Mouse (Mus musculus): ENCODE data around the gene Rab30. TPM values are rescaled to one million over a fixed set of nuclear protein-coding genes. Genes with fewer than 3 reads are reported as not detected.

Gene Rab30
- total RNA-seq, 2 experiments from 2014 or later = 15.8 to 30.4 TPM

DNA sequence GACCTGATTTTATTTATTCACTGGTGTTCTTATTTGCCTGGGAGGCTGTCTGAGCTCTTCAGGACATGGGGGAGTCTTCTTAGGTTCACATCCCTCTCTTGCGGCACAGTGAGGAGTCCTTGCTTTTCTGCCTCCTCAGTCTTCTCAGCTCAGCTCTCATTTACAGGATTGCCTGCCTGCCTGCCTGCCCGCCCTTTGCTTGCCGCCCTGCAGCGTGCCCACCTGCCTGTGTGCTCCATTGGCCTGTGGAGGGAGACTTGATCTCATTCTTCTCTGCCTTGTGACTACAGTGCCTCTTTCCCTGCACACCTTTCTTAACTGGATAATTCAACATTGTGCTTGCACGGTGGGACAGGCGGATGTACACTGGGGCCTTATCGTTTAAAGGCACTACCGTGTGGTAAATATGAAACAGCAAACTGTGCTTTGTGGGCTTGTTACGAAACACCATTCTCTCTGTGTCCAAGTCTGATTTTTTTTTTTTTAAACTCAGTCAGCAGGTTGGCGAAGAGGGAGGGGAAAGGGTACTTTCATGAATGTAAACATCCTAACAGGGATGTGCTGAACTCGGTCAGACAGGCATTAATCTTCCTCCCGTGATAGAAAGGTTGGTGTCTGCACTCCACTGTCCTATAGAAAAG lies 41.9 kb downstream of the Rab30 start:
- peak; percentile 31; the same call in 1 of the 2 replicates for ATAC-seq (replicated peaks; ENCODE audit: low FRiP score, poor library complexity, severe bottlenecking)

GRCm38 (mm10) chr7:92783914-92784313 lies 42.5 kb downstream of the Rab30 start:
- no peak for ATAC-seq (replicated peaks; ENCODE audit: low FRiP score, poor library complexity, severe bottlenecking)

DNA sequence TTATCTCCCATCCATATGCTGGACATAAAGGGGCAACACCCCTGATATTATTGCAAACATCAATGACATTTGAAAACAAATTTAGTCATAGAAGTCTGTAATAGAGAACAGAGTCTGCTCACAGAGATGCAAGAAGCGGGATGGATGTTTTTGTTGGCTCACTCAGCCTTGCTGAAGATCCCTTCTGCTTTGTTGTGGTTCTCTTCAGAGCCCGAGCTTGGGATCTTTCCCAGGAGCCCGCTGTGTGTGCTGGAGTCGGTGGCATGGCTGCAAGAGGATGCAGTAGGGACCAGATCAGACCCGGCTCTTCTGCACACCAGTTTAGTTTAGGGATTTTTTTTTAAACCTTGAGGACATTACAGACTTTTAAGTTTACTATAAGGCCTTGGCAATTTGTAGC lies 54.3 kb downstream of the Rab30 start:
- no peak for ATAC-seq (replicated peaks; ENCODE audit: low FRiP score, poor library complexity, severe bottlenecking)

- no peak for ATAC-seq (replicated peaks; ENCODE audit: low FRiP score, poor library complexity, severe bottlenecking)
These were observed 55.4 kb downstream of the Rab30 start for GRCm38 (mm10) chr7:92796813-92797212.

GRCm38 (mm10) chr7:92799665-92800595 lies 58.5 kb downstream of the Rab30 start:
- no peak for ATAC-seq (replicated peaks; ENCODE audit: low FRiP score, poor library complexity, severe bottlenecking)

DNA sequence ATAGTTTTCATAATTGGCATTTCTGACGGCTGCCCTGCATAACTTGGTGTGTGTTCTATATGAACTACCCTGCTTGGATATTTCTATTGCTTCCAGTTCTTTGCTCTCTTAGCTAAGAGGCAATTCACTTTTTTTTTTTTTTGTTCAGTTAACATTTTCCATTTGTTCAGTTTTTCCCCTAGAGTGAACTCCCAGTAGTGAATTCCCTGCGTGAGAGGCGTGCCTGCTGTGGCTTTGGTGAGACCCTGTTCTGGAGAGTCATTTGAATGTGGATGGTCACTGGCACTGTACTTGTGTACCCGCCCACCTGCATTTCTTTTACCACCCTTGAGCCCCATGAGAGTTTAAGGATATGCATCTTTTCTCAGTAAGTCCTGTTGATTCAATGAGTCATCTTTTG lies 60.8 kb downstream of the Rab30 start:
- no peak for ATAC-seq (replicated peaks; ENCODE audit: low FRiP score, poor library complexity, severe bottlenecking)

- no peak for ATAC-seq (replicated peaks; ENCODE audit: low FRiP score, poor library complexity, severe bottlenecking)
These were observed 61.8 kb downstream of the Rab30 start for GRCm38 (mm10) chr7:92803191-92803590.

GRCm38 (mm10) chr7:92804919-92805668 lies 63.7 kb downstream of the Rab30 start:
- ATAC-seq (replicated peaks; ENCODE audit: low FRiP score, poor library complexity, severe bottlenecking) = no peak

- ATAC-seq (replicated peaks; ENCODE audit: low FRiP score, poor library complexity, severe bottlenecking) = no peak
These were observed 65.2 kb downstream of the Rab30 start for GRCm38 (mm10) chr7:92806512-92807188.

DNA sequence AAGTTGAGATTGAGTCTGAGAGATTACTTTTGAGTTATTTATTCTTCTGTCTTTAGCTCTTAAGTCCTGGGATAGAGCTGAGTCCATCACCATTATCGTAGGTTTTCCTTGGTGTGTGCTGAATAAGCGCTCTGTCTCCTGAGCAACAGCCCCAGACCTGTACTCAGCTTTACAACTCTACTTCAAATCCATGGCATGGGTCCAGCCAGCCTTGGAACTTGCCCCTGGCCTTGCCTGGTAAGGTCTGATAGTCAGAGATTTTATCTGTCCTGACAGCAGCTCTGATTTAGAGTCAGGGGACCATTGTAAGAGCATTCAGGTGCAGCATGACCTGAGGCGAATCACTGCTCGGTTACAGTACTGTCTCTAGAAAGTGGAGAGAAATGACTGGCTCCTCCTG lies 66.1 kb downstream of the Rab30 start:
- no peak for ATAC-seq (replicated peaks; ENCODE audit: low FRiP score, poor library complexity, severe bottlenecking)

- 0 out of 2 replicates have a peak, but pooled peaks have one; percentile 30 for ATAC-seq (replicated peaks; ENCODE audit: low FRiP score, poor library complexity, severe bottlenecking)
These were observed 70.4 kb downstream of the Rab30 start for GRCm38 (mm10) chr7:92811667-92812279.

GRCm38 (mm10) chr7:92817242-92817641 lies 75.8 kb downstream of the Rab30 start:
- ATAC-seq (replicated peaks; ENCODE audit: low FRiP score, poor library complexity, severe bottlenecking) = no peak

GRCm38 (mm10) chr7:92817886-92818285 lies 76.5 kb downstream of the Rab30 start:
- no peak for ATAC-seq (replicated peaks; ENCODE audit: low FRiP score, poor library complexity, severe bottlenecking)

DNA sequence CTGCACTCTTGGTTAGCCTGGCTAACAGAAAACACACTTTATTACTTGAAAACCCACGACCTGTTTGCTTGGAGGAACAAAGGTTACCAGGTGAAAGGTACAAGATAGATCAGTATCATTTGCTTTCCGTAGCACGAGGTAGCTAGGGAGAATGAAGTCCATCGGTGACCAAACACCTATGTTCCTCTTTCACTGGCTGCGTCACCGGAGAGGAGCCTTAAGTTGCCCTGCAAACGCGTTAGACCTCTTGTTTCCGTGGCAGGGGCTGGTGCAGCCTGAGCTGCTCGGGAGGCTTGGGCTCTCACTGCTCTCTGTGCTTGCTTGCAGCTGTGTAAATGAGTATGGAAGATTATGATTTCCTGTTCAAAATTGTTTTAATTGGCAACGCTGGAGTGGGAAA lies 78.3 kb downstream of the Rab30 start:
- no peak for ATAC-seq (replicated peaks; ENCODE audit: low FRiP score, poor library complexity, severe bottlenecking)

DNA sequence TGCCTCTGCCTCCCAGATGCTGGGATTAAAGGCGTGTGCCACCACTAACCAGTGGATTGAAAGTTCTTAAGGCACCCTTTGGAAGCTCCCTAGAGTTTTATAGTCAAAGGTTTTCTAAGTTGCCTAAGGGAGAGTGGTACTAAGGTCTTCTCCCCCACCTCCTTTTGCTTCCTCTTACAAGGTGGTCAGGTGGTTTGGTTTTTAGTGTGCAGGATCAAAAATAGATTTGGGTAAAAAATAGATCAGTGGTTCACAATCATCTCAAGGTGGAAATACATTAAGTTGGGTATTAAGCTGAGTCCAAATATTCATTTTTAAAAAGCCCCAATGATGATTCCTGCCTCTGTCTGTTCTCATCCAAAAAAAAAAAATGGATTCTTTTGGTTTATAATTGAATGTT lies 79.0 kb downstream of the Rab30 start:
- no peak for ATAC-seq (replicated peaks; ENCODE audit: low FRiP score, poor library complexity, severe bottlenecking)

- ATAC-seq (replicated peaks; ENCODE audit: low FRiP score, poor library complexity, severe bottlenecking) = no peak
These were observed 79.6 kb downstream of the Rab30 start for GRCm38 (mm10) chr7:92820941-92821465.

DNA sequence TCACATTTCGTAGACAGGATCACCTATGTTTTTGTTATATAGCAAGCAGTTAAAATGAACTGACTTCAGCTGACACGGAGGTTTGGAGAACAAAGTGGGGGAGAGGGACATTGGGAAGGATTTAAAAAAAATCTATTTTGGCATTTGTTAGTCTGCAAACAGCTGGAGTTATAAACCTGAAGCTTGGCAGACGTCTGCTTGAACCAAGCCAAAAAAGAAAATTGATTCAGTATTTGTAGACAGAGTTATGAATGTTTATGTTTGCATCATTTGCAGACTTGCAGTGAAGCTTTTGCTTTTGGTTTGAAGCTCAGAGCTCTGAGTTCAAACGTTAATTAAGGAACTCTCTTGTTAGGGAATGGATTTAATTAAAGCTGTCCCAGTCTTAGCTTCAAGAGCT lies 80.5 kb downstream of the Rab30 start:
- no peak for ATAC-seq (replicated peaks; ENCODE audit: low FRiP score, poor library complexity, severe bottlenecking)

DNA sequence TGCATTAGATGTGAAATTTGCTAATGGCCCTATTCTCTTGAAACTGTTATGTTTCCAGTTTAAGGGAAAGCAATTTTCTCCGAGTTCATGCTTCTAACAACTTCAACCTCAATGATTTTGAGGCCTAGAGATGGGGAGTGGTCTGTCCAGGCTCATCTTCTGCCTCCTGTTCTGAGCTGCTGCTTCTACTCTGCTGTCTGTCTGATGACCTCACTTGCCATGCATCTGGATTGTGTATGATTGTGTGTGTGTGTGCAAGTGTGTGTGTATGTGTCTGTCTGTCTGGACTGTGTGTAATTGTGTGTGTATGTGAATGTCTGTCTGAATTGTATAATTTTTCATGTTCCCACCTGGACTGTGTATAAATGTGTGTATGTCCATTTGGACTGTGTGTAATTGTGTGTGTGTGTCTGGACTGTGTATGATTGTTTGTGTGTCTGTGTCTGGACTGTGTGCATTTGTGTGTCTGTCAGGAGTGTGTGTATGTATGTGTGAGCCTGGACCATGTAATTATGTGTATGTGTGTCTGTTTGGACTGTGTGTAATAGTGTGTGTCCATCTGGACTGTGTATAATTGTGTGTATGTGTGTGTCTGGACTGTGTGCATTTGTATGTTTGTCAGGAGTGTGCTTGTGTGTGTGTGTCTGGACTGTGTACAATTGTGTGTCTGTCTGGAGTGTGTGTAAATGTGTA lies 81.2 kb downstream of the Rab30 start:
- no peak for ATAC-seq (replicated peaks; ENCODE audit: low FRiP score, poor library complexity, severe bottlenecking)

- ATAC-seq (replicated peaks; ENCODE audit: low FRiP score, poor library complexity, severe bottlenecking) = no peak
These were observed 84.8 kb downstream of the Rab30 start for GRCm38 (mm10) chr7:92826248-92826647.

Data from erythroblast, adult 5-6 weeks (primary cell).